Mouse (Mus musculus) thymus, adult 18-20 months (tissue): ENCODE data around the gene Gm21988.
A peak's percentile ranks its signal among the peaks of the same experiment; 100 is the strongest.

Experiments
- DNase-seq, 2 experiments: peaks; one replicate each; pipeline ENCODE4 v3.0.0; 2022; ENCODE audit warnings: mixed read lengths in 2 of 2

Gm21988 gene

GRCm38 (mm10) chr11:70215301-70215700 is 24.3 kb downstream of the Gm21988 start:
- no peak for DNase-seq

- no peak for DNase-seq
Measured at GRCm38 (mm10) chr11:70214856-70215209, 24.8 kb downstream of the Gm21988 start.

GRCm38 (mm10) chr11:70214191-70214855 is 25.3 kb downstream of the Gm21988 start:
- DNase-seq = no peak

- DNase-seq = no peak
Measured at GRCm38 (mm10) chr11:70213736-70214135, 25.9 kb downstream of the Gm21988 start.

- DNase-seq = no peak
Measured at GRCm38 (mm10) chr11:70212896-70213295, 26.7 kb downstream of the Gm21988 start.

GRCm38 (mm10) chr11:70212423-70212822 is 27.2 kb downstream of the Gm21988 start, which contains the start of gene Slc16a11:
Slc16a11 (plus strand) TSS chr11:70212752.
- DNase-seq = no peak

- DNase-seq = no peak
Measured at GRCm38 (mm10) chr11:70211972-70212371, 27.7 kb downstream of the Gm21988 start.

GRCm38 (mm10) chr11:70210681-70211080 is 28.9 kb downstream of the Gm21988 start:
- no peak for DNase-seq

GRCm38 (mm10) chr11:70208778-70209388 is 30.7 kb downstream of the Gm21988 start:
- no peak for DNase-seq

- no peak for DNase-seq
Measured at GRCm38 (mm10) chr11:70207283-70207682, 32.3 kb downstream of the Gm21988 start.

GRCm38 (mm10) chr11:70206801-70207200 is 32.8 kb downstream of the Gm21988 start:
- DNase-seq = no peak

- DNase-seq = peak; percentile 41 to 49
Measured at GRCm38 (mm10) chr11:70201691-70202090, 37.9 kb downstream of the Gm21988 start.

GRCm38 (mm10) chr11:70200036-70200608 is 39.5 kb downstream of the Gm21988 start:
- no peak for DNase-seq

- DNase-seq = no peak
Measured at GRCm38 (mm10) chr11:70199107-70199506, 40.5 kb downstream of the Gm21988 start.

- DNase-seq = no peak
Measured at GRCm38 (mm10) chr11:70198332-70198731, 41.3 kb downstream of the Gm21988 start.

GRCm38 (mm10) chr11:70193354-70194285 is 46.0 kb downstream of the Gm21988 start:
- DNase-seq = no peak

- no peak for DNase-seq
Measured at GRCm38 (mm10) chr11:70192157-70192556, 47.5 kb downstream of the Gm21988 start.

GRCm38 (mm10) chr11:70191188-70191587 is 48.4 kb downstream of the Gm21988 start:
- no peak for DNase-seq

- no peak for DNase-seq
Measured at GRCm38 (mm10) chr11:70189319-70190134, 50.1 kb downstream of the Gm21988 start.
